Mouse (Mus musculus) heart, embryonic 12.5 days (tissue): ENCODE results near the gene Ccdc153. TPM values are rescaled to one million over a fixed set of nuclear protein-coding genes. Genes with fewer than 3 reads are reported as not detected.

ENCODE experiments used
- ATAC-seq: fragments of 200-750 bp; cut with Nextera tagmentation; 2 replicates; pipeline ENCODE4 v1.8.0; 2017; ENCODE audit warnings: moderate TSS enrichment, moderate library complexity; ENCODE audit not compliant: insufficient number of reproducible peaks, low FRiP score
- H3K27ac ChIP-seq: fragments of 300-500 bp; sonication (generic); 2 replicates; pipeline ENCODE4 v1.5.1; 2016; ENCODE audit warnings: mild to moderate bottlenecking, moderate library complexity; ENCODE audit not compliant: poor library complexity, severe bottlenecking
- H3K27me3 ChIP-seq: fragments of 300-500 bp; sonication (generic); replicated peaks from 2 replicates; pipeline ENCODE4 v1.6.1; 2016; ENCODE audit warnings: mild to moderate bottlenecking, moderate library complexity
- H3K36me3 ChIP-seq: fragments of 300-500 bp; sonication (generic); 2 replicates; pipeline ENCODE4 v1.6.1; 2016; ENCODE audit warnings: mild to moderate bottlenecking, moderate library complexity
- H3K4me1 ChIP-seq: fragments of 300-500 bp; sonication (generic); replicated peaks from 2 replicates; pipeline ENCODE4 v1.6.1; 2016; ENCODE audit warnings: mild to moderate bottlenecking
- H3K4me2 ChIP-seq: fragments of 300-500 bp; sonication (generic); 2 replicates; pipeline ENCODE4 v1.6.1; 2016; ENCODE audit warnings: mild to moderate bottlenecking, moderate library complexity
- H3K4me3 ChIP-seq: fragments of 300-500 bp; sonication (generic); 2 replicates; pipeline ENCODE4 v1.5.1; 2016; ENCODE audit warnings: mild to moderate bottlenecking
- H3K9ac ChIP-seq: fragments of 300-500 bp; sonication (generic); 2 replicates; pipeline ENCODE4 v1.6.1; 2016; ENCODE audit warnings: mild to moderate bottlenecking, moderate library complexity
- H3K9me3 ChIP-seq: fragments of 300-500 bp; sonication (generic); replicated peaks from 2 replicates; pipeline ENCODE4 v1.6.1; 2016; ENCODE audit warnings: mild to moderate bottlenecking, moderate library complexity
- WGBS: fragments of 180-500 bp; shearing (Covaris S2); methylation state at CpG from one replicate; pipeline ENCODE4 v1.1.7; 2016; 5-methylcytosine and 5-hydroxymethylcytosine counted together
- polyA plus RNA-seq: library from polyadenylated mRNA; unstranded; fragments of >200 nt; fragmentation: Nextera tagmentation; extraction: Ambion mirVana; gene quantifications from 2 replicates; pipeline ENCODE4 v1.2.1, GENCODE M21; 2016

Ccdc153 gene
- polyA plus RNA-seq, 1 experiment from 2014 or later, result not detected

- 67% methylated on average over 5 of the region's 5 CpGs for WGBS
- Histone ChIP-seq H3K27ac (no peak overlapping the region), H3K4me3 (no peak overlapping the region), H3K27me3 (0 out of 2 replicates have a peak, but pooled peaks cover 6% of the 10 kb centered on the region), H3K4me1 (no peaks in the 10 kb centered on the region), H3K9ac (no peak overlapping the region), H3K36me3 (no peaks in the 10 kb centered on the region), H3K4me2 (no peak overlapping the region), H3K9me3 (no peaks in the 10 kb centered on the region; the same call in 1 of the 2 replicates)
- ATAC-seq, result no peak
These were observed 435 bp downstream of the Ccdc153 start for GRCm38 (mm10) chr9:44240911-44241310.

- Histone ChIP-seq H3K4me3 (no peak overlapping the region), H3K4me2 (no peak overlapping the region), H3K27ac (no peak overlapping the region), H3K9me3 (no peaks in the 10 kb centered on the region; the same call in 1 of the 2 replicates), H3K36me3 (no peaks in the 10 kb centered on the region), H3K9ac (no peak overlapping the region), H3K27me3 (0 out of 2 replicates have a peak, but pooled peaks cover 6% of the 10 kb centered on the region), H3K4me1 (no peaks in the 10 kb centered on the region)
- ATAC-seq, result no peak
- 55% methylated on average over 9 of the region's 9 CpGs for WGBS
These were observed 942 bp downstream of the Ccdc153 start for GRCm38 (mm10) chr9:44241418-44241817.

- Histone ChIP-seq H3K4me2 (no peak overlapping the region), H3K27me3 (peaks cover 10% of the 10 kb centered on the region; the same call in 1 of the 2 replicates), H3K4me1 (no peaks in the 10 kb centered on the region), H3K36me3 (no peaks in the 10 kb centered on the region), H3K4me3 (no peak overlapping the region), H3K27ac (no peak overlapping the region), H3K9me3 (no peaks in the 10 kb centered on the region; the same call in 1 of the 2 replicates), H3K9ac (no peak overlapping the region)
- 46% methylated on average over 2 of the region's 2 CpGs for WGBS
- no peak for ATAC-seq
These were observed 3.1 kb downstream of the Ccdc153 start for GRCm38 (mm10) chr9:44243621-44244020.

- H3K9me3 ChIP-seq, result no peaks in the 10 kb centered on the region
- no peak overlapping the region for H3K9ac ChIP-seq
- H3K4me2 ChIP-seq, result no peak overlapping the region
- no peaks in the 10 kb centered on the region for H3K36me3 ChIP-seq
- H3K27me3 ChIP-seq, result peaks cover 21% of the 10 kb centered on the region
- H3K4me1 ChIP-seq, result peaks cover 14% of the 10 kb centered on the region; the same call in 1 of the 2 replicates
- 69% methylated on average over 6 of the region's 6 CpGs for WGBS
- no peak overlapping the region for H3K27ac ChIP-seq
- ATAC-seq, result no peak
- no peak overlapping the region for H3K4me3 ChIP-seq
These were observed 7.4 kb downstream of the Ccdc153 start for GRCm38 (mm10) chr9:44247907-44248306.

GRCm38 (mm10) chr9:44249181-44250146 lies 9.0 kb downstream of the Ccdc153 start:
- H3K4me2 ChIP-seq, result peak overlapping the region; percentile 57
- H3K27me3 ChIP-seq, result peaks cover 24% of the 10 kb centered on the region
- peak; percentile 72 for ATAC-seq
- 0 out of 2 replicates have a peak overlapping the region, but pooled peaks have one; percentile 40 for H3K9ac ChIP-seq
- H3K9me3 ChIP-seq, result no peaks in the 10 kb centered on the region
- peaks cover 17% of the 10 kb centered on the region for H3K4me1 ChIP-seq
- H3K4me3 ChIP-seq, result peak overlapping the region; percentile 5; the same call in 1 of the 2 replicates
- no peak overlapping the region for H3K27ac ChIP-seq
- H3K36me3 ChIP-seq, result no peaks in the 10 kb centered on the region
- WGBS, result 37% methylated on average over 26 of the region's 26 CpGs

GRCm38 (mm10) chr9:44250445-44250844 lies 10.0 kb downstream of the Ccdc153 start:
- H3K4me1 ChIP-seq, result peaks cover 27% of the 10 kb centered on the region
- ATAC-seq, result no peak
- WGBS, result 41% methylated on average over 4 of the region's 4 CpGs
- no peak overlapping the region for H3K27ac ChIP-seq
- H3K4me2 ChIP-seq, result no peak overlapping the region
- H3K4me3 ChIP-seq, result no peak overlapping the region
- no peaks in the 10 kb centered on the region for H3K9me3 ChIP-seq
- peaks cover 24% of the 10 kb centered on the region for H3K27me3 ChIP-seq
- H3K36me3 ChIP-seq, result no peaks in the 10 kb centered on the region
- H3K9ac ChIP-seq, result no peak overlapping the region

- Histone ChIP-seq H3K27ac (no peak within 1 kb of the TSS), H3K4me2 (no peak within 1 kb of the TSS), H3K9ac (no peak within 1 kb of the TSS), H3K27me3 (peaks cover 24% of the 10 kb centered on the region), H3K4me3 (no peak within 1 kb of the TSS), H3K9me3 (no peaks in the 10 kb centered on the region), H3K36me3 (peaks cover under 1% of the 10 kb centered on the region; the same call in 1 of the 2 replicates), H3K4me1 (peaks cover 33% of the 10 kb centered on the region)
- 71% methylated on average over 10 of the region's 10 CpGs for WGBS
- ATAC-seq, result no peak
These were observed 10.8 kb downstream of the Ccdc153 start, which contains the start of gene Pdzd3 for GRCm38 (mm10) chr9:44251314-44251713. Pdzd3 (minus strand) TSS chr9:44251471.

- ATAC-seq, result no peak
These were observed 13.0 kb downstream of the Ccdc153 start for GRCm38 (mm10) chr9:44253441-44253840.

GRCm38 (mm10) chr9:44254508-44255135 lies 14.1 kb downstream of the Ccdc153 start:
- Histone ChIP-seq H3K27me3 (peaks cover 14% of the 10 kb centered on the region), H3K9me3 (no peaks in the 10 kb centered on the region), H3K27ac (no peak overlapping the region), H3K4me2 (no peak overlapping the region), H3K36me3 (peaks cover 4% of the 10 kb centered on the region; the same call in 1 of the 2 replicates), H3K4me1 (peaks cover 31% of the 10 kb centered on the region), H3K9ac (no peak overlapping the region), H3K4me3 (no peak overlapping the region)
- WGBS, result 26% methylated on average over 5 of the region's 5 CpGs
- no peak for ATAC-seq

More at GRCm38 (mm10) chr9:44253441-44253840, 13.0 kb downstream of the Ccdc153 start:
- Histone ChIP-seq H3K4me1 (peaks cover 34% of the 10 kb centered on the region), H3K27ac (no peak overlapping the region), H3K9me3 (no peaks in the 10 kb centered on the region), H3K4me2 (no peak overlapping the region), H3K9ac (no peak overlapping the region), H3K4me3 (no peak overlapping the region), H3K36me3 (peaks cover 4% of the 10 kb centered on the region; the same call in 1 of the 2 replicates), H3K27me3 (peaks cover 22% of the 10 kb centered on the region)
- WGBS, result 80% methylated on average over 6 of the region's 6 CpGs

GRCm38 (mm10) chr9:44255136-44255521 lies 14.7 kb downstream of the Ccdc153 start:
- Histone ChIP-seq H3K9me3 (no peaks in the 10 kb centered on the region), H3K36me3 (peaks cover 4% of the 10 kb centered on the region; the same call in 1 of the 2 replicates), H3K4me3 (no peak overlapping the region), H3K9ac (no peak overlapping the region), H3K4me2 (no peak overlapping the region), H3K27ac (no peak overlapping the region), H3K27me3 (peaks cover 13% of the 10 kb centered on the region; the same call in 1 of the 2 replicates), H3K4me1 (peaks cover 27% of the 10 kb centered on the region)
- ATAC-seq, result no peak
- WGBS, result 47% methylated on average over 6 of the region's 6 CpGs

GRCm38 (mm10) chr9:44256213-44256612 lies 15.7 kb downstream of the Ccdc153 start:
- H3K4me1 ChIP-seq, result peaks cover 20% of the 10 kb centered on the region
- H3K9me3 ChIP-seq, result no peaks in the 10 kb centered on the region
- H3K27me3 ChIP-seq, result peaks cover 8% of the 10 kb centered on the region; the same call in 1 of the 2 replicates
- H3K9ac ChIP-seq, result no peak overlapping the region
- H3K27ac ChIP-seq, result no peak overlapping the region
- peak; percentile 27; the same call in 1 of the 2 replicates for ATAC-seq
- no peak overlapping the region for H3K4me3 ChIP-seq
- H3K4me2 ChIP-seq, result no peak overlapping the region
- H3K36me3 ChIP-seq, result peaks cover 4% of the 10 kb centered on the region; the same call in 1 of the 2 replicates
- 78% methylated on average over 8 of the region's 8 CpGs for WGBS
